Mouse (Mus musculus) sigmoid colon, adult 10 weeks (tissue): ENCODE results near the gene Opa1. TPM values are rescaled to one million over a fixed set of nuclear protein-coding genes. Genes with fewer than 3 reads are reported as not detected.

ENCODE experiments used
- polyA plus RNA-seq: library from polyadenylated mRNA; stranded (reverse); fragments of 350-450 nt; fragmentation: Illumina TruSeq; extraction: RNeasy Lipid Tissue Mini Kit (QIAGEN cat#74804); gene quantifications from one replicate; pipeline ENCODE4 v1.2.3, GENCODE M21; 2014; ENCODE audit warnings: low read depth, low replicate concordance

Gene Opa1
- polyA plus RNA-seq, result 86.0 TPM

DNA sequence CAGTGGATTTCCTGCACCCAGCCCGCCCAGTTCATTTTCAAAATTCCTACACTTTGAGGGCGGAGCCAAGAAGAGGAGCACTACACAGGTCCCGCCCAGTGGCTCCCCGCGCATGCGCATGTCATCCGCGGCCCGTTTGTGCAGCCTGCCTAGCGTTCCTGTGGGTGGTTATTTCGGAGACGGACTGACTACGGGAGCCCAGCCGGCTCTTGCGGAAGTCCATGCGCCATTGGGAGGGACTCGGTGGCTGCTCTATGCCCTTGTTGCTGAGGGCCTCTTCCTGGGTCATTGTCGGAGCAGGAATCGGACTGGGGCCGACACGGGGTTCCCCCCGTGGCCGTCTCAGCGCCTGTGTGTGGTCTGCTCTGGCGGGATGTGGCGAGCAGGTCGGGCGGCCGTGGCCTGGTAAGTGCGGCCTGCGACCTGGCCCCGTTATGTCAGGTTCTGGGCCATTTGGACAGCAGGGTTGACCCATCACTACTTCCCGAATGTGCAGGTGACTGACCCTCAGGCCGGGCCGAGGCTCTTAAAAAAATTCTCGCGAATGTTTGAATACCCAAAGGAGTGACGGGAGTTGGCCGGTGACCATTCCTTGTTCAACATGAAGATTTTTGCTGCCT lies at the start of gene Opa1:
Gene Opa1 (plus strand): TSS at position 168 of the 620 bp plus-strand sequence.

DNA sequence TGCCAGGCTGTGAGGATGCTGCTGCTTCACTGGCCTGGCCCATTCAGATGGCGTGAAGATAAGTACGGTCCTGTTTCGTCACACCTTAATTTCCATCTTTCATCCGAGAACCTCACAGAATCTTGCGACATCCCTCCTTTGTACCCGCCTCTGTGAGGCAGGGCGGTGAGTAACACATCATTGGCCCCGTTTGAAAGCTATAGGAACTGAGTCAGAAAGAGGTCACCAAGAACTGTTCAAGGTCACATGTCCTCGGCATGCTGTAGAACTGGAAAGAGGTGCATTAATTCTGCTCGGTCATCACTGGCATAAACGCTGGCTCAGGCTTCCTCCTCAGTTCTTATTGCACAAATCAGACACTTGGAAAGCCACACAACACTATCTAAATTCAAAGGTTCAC lies 34.3 kb upstream of the Opa1 start, which contains the start of gene Atp13a4:
Gene Atp13a4 (minus strand): TSS at position 36 of the 400 bp plus-strand sequence.

Other genes with a start within 250 kb of the Opa1 start
- not detected for gene Atp13a5, start 200.6 kb upstream of the Opa1 start, polyA plus RNA-seq
- 1.5 TPM for gene Atp13a4, start 34.5 kb upstream of the Opa1 start, polyA plus RNA-seq